ENCODE assay signal across 9 mouse cellular contexts in genomic region chr5:53994576-53994975, GRCm38 (mm10). TPM values are rescaled to one million over a fixed set of nuclear protein-coding genes. Genes with fewer than 3 reads are reported as not detected.
DNase-seq lines count a peak whose midpoint lies in the region; ATAC-seq and TF ChIP-seq lines count a peak whose summit lies in the region.
"Had no signal": no experiment of that assay in that cellular context is flagged by ENCODE, and none has a peak within 500 bp of the region (broad histone marks: within the 10 kb centered on the region; RNA-seq: fewer than 3 reads in every experiment).

No protein-coding gene starts in this region.

- H3K79me2 ChIP-seq in MEL (ENCODE audit: control insufficient read depth, insufficient read depth, low read length, poor library complexity): peaks cover 12% of the 10 kb centered on the region

- H3K9ac ChIP-seq in heart, embryonic 16.5 days (ENCODE audit: low read length): no peak overlapping the region
- H3K9ac ChIP-seq in MEL (ENCODE audit: control insufficient read depth, low read depth, low read length, poor library complexity, severe bottlenecking): no peak overlapping the region
- no peak overlapping the region for H3K9ac ChIP-seq in hindbrain, postnatal 0 days (replicated peaks; ENCODE audit: low read length)
- no peak overlapping the region for H3K9ac ChIP-seq in midbrain, embryonic 14.5 days (replicated peaks; ENCODE audit: low read length)

- TF ChIP-seq RAD21 in MEL (IDR thresholded peaks at IDR 0.05; ENCODE audit: low read depth, low read length): no peak

- no peak for TF ChIP-seq POLR2A in MEL (IDR thresholded peaks at IDR 0.05; ENCODE audit: control insufficient read depth in 1 of 2, insufficient read depth in 1 of 2, low read depth in 1 of 2, low read length in 2 of 2, poor library complexity in 1 of 2)
- TF ChIP-seq POLR2A in cerebellum, adult 2 months (IDR thresholded peaks at IDR 0.05; ENCODE audit: borderline replicate concordance, insufficient read depth, low read length): no peak

- no peaks in the 10 kb centered on the region for H3K9me3 ChIP-seq in heart, embryonic 16.5 days (replicated peaks; ENCODE audit: control insufficient read depth, low read length)
- no peaks in the 10 kb centered on the region for H3K9me3 ChIP-seq in MEL (replicated peaks; ENCODE audit: insufficient read depth, low read length)
- H3K9me3 ChIP-seq in hindbrain, postnatal 0 days (ENCODE audit: low read length): no peaks in the 10 kb centered on the region
- no peaks in the 10 kb centered on the region for H3K9me3 ChIP-seq in midbrain, embryonic 14.5 days (ENCODE audit: control insufficient read depth, low read length)

- peak overlapping the region; percentile 85 for H3K4me2 ChIP-seq in heart, embryonic 16.5 days (ENCODE audit: low read depth, low read length)
- H3K4me2 ChIP-seq in hindbrain, postnatal 0 days (ENCODE audit: low read depth, low read length): peak overlapping the region; percentile 88
- peak overlapping the region; percentile 80 for H3K4me2 ChIP-seq in midbrain, embryonic 14.5 days (ENCODE audit: low read length)

- no peak for DNase-seq in heart, adult 18-20 months
- DNase-seq in MEL (ENCODE audit: low read depth, low spot score): no peak
- DNase-seq in hindbrain, postnatal 0 days (ENCODE audit: low spot score): no peak
- no peak for DNase-seq in midbrain, embryonic 14.5 days
- no peak for DNase-seq in ovary, postnatal 14 days (ENCODE audit: low spot score)
- DNase-seq in cerebellum, adult 2 months: no peak
- DNase-seq in thymus, postnatal 10 days (ENCODE audit: low spot score in 2 of 2): no peak

- WGBS in heart, embryonic 16.5 days: 50% methylated on average over 4 of the region's 4 CpGs
- 87% methylated on average over 4 of the region's 4 CpGs for WGBS in hindbrain, postnatal 0 days
- 80% methylated on average over 4 of the region's 4 CpGs for WGBS in midbrain, embryonic 14.5 days
- WGBS in cerebellum, adult 2 months: 85% methylated on average over 4 of the region's 4 CpGs

- no peak overlapping the region for H3K27ac ChIP-seq in heart, embryonic 16.5 days (ENCODE audit: low read length)
- no peak overlapping the region for H3K27ac ChIP-seq in MEL (ENCODE audit: control insufficient read depth, low read depth, low read length)
- H3K27ac ChIP-seq in hindbrain, postnatal 0 days: no peak overlapping the region
- no peak overlapping the region for H3K27ac ChIP-seq in midbrain, embryonic 14.5 days (replicated peaks; ENCODE audit: low read depth, low read length)
- no peak overlapping the region for H3K27ac ChIP-seq in cerebellum, adult 2 months (ENCODE audit: insufficient read depth, low read length)
- H3K27ac ChIP-seq: macrophage had no signal

- no peak overlapping the region for H3K4me3 ChIP-seq in heart, embryonic 16.5 days (ENCODE audit: low read length)
- no peak overlapping the region for H3K4me3 ChIP-seq in MEL (ENCODE audit: control insufficient read depth in 1 of 2, insufficient read depth in 1 of 2, low read depth in 2 of 2, low read length in 2 of 2)
- no peak overlapping the region for H3K4me3 ChIP-seq in hindbrain, postnatal 0 days (ENCODE audit: low read length)
- H3K4me3 ChIP-seq in midbrain, embryonic 14.5 days (replicated peaks; ENCODE audit: low read depth, low read length): no peak overlapping the region; the same call in 1 of the 2 replicates
- no peak overlapping the region for H3K4me3 ChIP-seq in cerebellum, adult 2 months (replicated peaks; ENCODE audit: insufficient read depth, low read depth, low read length)

- no peak for TF ChIP-seq EP300 in MEL (IDR thresholded peaks at IDR 0.05; ENCODE audit: low read depth in 1 of 2, low read length in 2 of 2)

- H3K27me3 ChIP-seq in heart, embryonic 16.5 days (ENCODE audit: control insufficient read depth, insufficient read depth, low read length): no peaks in the 10 kb centered on the region
- H3K27me3 ChIP-seq in MEL (ENCODE audit: control insufficient read depth in 1 of 2, insufficient read depth in 2 of 2, low read length in 2 of 2): no peaks in the 10 kb centered on the region
- H3K27me3 ChIP-seq in hindbrain, postnatal 0 days (ENCODE audit: insufficient read depth, low read length): no peaks in the 10 kb centered on the region
- H3K27me3 ChIP-seq in midbrain, embryonic 14.5 days (ENCODE audit: control insufficient read depth, insufficient read depth, low read length): no peaks in the 10 kb centered on the region
- H3K27me3 ChIP-seq in cerebellum, adult 2 months (ENCODE audit: control insufficient read depth, insufficient read depth, low read length): no peaks in the 10 kb centered on the region

- H3K4me1 ChIP-seq in heart, embryonic 16.5 days (ENCODE audit: control insufficient read depth, insufficient read depth, low read length): peaks cover 5% of the 10 kb centered on the region
- H3K4me1 ChIP-seq in MEL (ENCODE audit: control insufficient read depth in 1 of 2, insufficient read depth in 2 of 2, low read length in 2 of 2): peaks cover 0 to 9% of the 10 kb centered on the region in 2 experiments; a peak in 2 of 4 replicates
- H3K4me1 ChIP-seq in hindbrain, postnatal 0 days (ENCODE audit: insufficient read depth, low read length): peaks cover 2% of the 10 kb centered on the region; the same call in 1 of the 2 replicates
- H3K4me1 ChIP-seq in midbrain, embryonic 14.5 days (ENCODE audit: control insufficient read depth, insufficient read depth, low read length): peaks cover 4% of the 10 kb centered on the region
- H3K4me1 ChIP-seq in cerebellum, adult 2 months (ENCODE audit: control insufficient read depth, insufficient read depth, low read length): no peaks in the 10 kb centered on the region

- no peak for TF ChIP-seq CTCF in MEL (IDR thresholded peaks at IDR 0.05 in 2 of 3, conservative IDR thresholded peaks at IDR 0.05 in 1 of 3; ENCODE audit: control insufficient read depth in 1 of 3, insufficient read depth in 1 of 3, low read depth in 2 of 3, low read length in 3 of 3, poor library complexity in 1 of 3, severe bottlenecking in 1 of 3)
- no peak for TF ChIP-seq CTCF in hindbrain, postnatal 0 days (IDR thresholded peaks at IDR 0.05; ENCODE audit: low read depth)
- TF ChIP-seq CTCF in cerebellum, adult 2 months (IDR thresholded peaks at IDR 0.05; ENCODE audit: borderline replicate concordance, insufficient read depth, low read depth, low read length): no peak

- no peak for ATAC-seq in heart, embryonic 16.5 days (replicated peaks; ENCODE audit: extremely low read depth, insufficient read depth, low FRiP score)
- no peak for ATAC-seq in hindbrain, postnatal 0 days
- ATAC-seq in midbrain, embryonic 14.5 days (ENCODE audit: low FRiP score, low TSS enrichment): no peak

- no peaks in the 10 kb centered on the region for H3K36me3 ChIP-seq in heart, embryonic 16.5 days (ENCODE audit: control insufficient read depth, insufficient read depth)
- H3K36me3 ChIP-seq in MEL (ENCODE audit: control insufficient read depth in 1 of 2, insufficient read depth in 2 of 2, low read length in 2 of 2): peaks cover 0 to 6% of the 10 kb centered on the region in 2 experiments; a peak in 2 of 4 replicates
- no peaks in the 10 kb centered on the region for H3K36me3 ChIP-seq in hindbrain, postnatal 0 days (ENCODE audit: insufficient read depth, low read length)
- H3K36me3 ChIP-seq in midbrain, embryonic 14.5 days (ENCODE audit: control insufficient read depth, insufficient read depth, low read length): no peaks in the 10 kb centered on the region

TF ChIP-seq in MEL, 35 proteins besides CTCF, POLR2A, EP300 and RAD21:
- TF ChIP-seq GATA1 (IDR thresholded peaks at IDR 0.05; ENCODE audit: low read depth, low read length) (peak; percentile 20; the same call in 1 of the 2 replicates), GABPA (IDR thresholded peaks at IDR 0.05; ENCODE audit: low read depth, low read length) (no peak), KAT2A (conservative IDR thresholded peaks at IDR 0.05; ENCODE audit: low read depth, low read length) (no peak)

RNA-seq across cellular contexts. Expression of gene Stim2, which starts 3.7 kb away (rescaled TPM):
- 7.8 and 12.2 TPM in 2 replicates for polyA plus RNA-seq in heart, embryonic 16.5 days (2015; fragmentation: Nextera tagmentation; extraction: Ambion mirVana)
- 10 to 100 TPM; 14.0 to 15.3 TPM for total RNA-seq in heart, adult 18-20 months (2021)
- total RNA-seq in MEL (2012; rRNA removed): 11.7 and 14.5 TPM in 2 replicates
- 10 to 100 TPM in 1 of 2 experiments, not detected in 1; 18.6 TPM for polyA plus RNA-seq in MEL (2012; ENCODE audit: insufficient read depth in 1 of 2, insufficient read length in 2 of 2, low read depth in 1 of 2, low replicate concordance in 2 of 2, missing spikeins in 1 of 2)
- 30.6 and 30.9 TPM in 2 replicates for total RNA-seq in hindbrain, postnatal 0 days (2014; rRNA removed)
- 32.6 and 33.3 TPM in 2 replicates for polyA plus RNA-seq in hindbrain, postnatal 0 days (2015; fragmentation: Nextera tagmentation; extraction: Ambion mirVana)
- 26.6 and 35.1 TPM in 2 replicates for polyA plus RNA-seq in midbrain, embryonic 14.5 days (2014; fragmentation: Nextera tagmentation; extraction: Ambion mirVana)
- polyA plus RNA-seq in cerebellum, adult 2 months (2012; rRNA removed): 28.2 TPM in 2 replicates
